Mouse (Mus musculus) heart, embryonic 14.5 days (tissue): ENCODE measurements at regions not wholly inside any gene's neighbourhood (a gene's known extent, or its start where the extent isn't known, plus 50 kb on each side); places are given as distances from the start of the nearest gene placed in this dataset.

Source experiments
- ATAC-seq: fragments of 200-750 bp; cut with Nextera tagmentation; 2 replicates; pipeline ENCODE4 v1.8.0; 2017; ENCODE audit warnings: low read depth, moderate TSS enrichment; ENCODE audit not compliant: insufficient number of reproducible peaks, insufficient read depth, low FRiP score
- H3K27ac ChIP-seq, 2 experiments: fragments of 200-500 bp in 1 of 2; fragments of 300-500 bp in 1 of 2; sonication (generic) in 1 of 2; replicated peaks in 1 of 2; 2 replicates each; pipeline ENCODE4 v1.5.1; 2012 to 2014; ENCODE audit warnings: low read depth in 2 of 2, low read length in 2 of 2, control low read depth in 1 of 2, mild to moderate bottlenecking in 1 of 2, mixed read lengths in 1 of 2; ENCODE audit not compliant: control insufficient read depth in 1 of 2, insufficient read depth in 1 of 2
- H3K27me3 ChIP-seq: fragments of 300-500 bp; sonication (generic); 2 replicates; pipeline ENCODE4 v1.6.1; 2014; ENCODE audit warnings: mild to moderate bottlenecking, low read length, control low read depth; ENCODE audit not compliant: control insufficient read depth, insufficient read depth
- H3K36me3 ChIP-seq: fragments of 300-500 bp; sonication (generic); 2 replicates; pipeline ENCODE4 v1.6.1; 2014; ENCODE audit warnings: mild to moderate bottlenecking, control low read depth, low read length, mixed read lengths; ENCODE audit not compliant: control insufficient read depth, insufficient read depth
- H3K4me1 ChIP-seq, 2 experiments: fragments of 200-500 bp in 1 of 2; fragments of 300-500 bp in 1 of 2; sonication (generic) in 1 of 2; 2 replicates each; pipeline ENCODE4 v1.6.1; 2012 to 2014; ENCODE audit warnings: low read length in 2 of 2, control low read depth in 1 of 2, mixed read lengths in 1 of 2; ENCODE audit not compliant: control insufficient read depth in 2 of 2, insufficient read depth in 2 of 2
- H3K4me2 ChIP-seq: fragments of 300-500 bp; sonication (generic); 2 replicates; pipeline ENCODE4 v1.6.1; 2014; ENCODE audit warnings: mild to moderate bottlenecking, low read length
- H3K4me3 ChIP-seq, 2 experiments: fragments of 200-500 bp in 1 of 2; fragments of 300-500 bp in 1 of 2; sonication (generic) in 1 of 2; 2 replicates each; pipeline ENCODE4 v1.5.1; 2012 to 2014; ENCODE audit warnings: low read length in 2 of 2, mild to moderate bottlenecking in 2 of 2, control low read depth in 1 of 2, low read depth in 1 of 2, moderate library complexity in 1 of 2; ENCODE audit not compliant: control insufficient read depth in 1 of 2, insufficient read depth in 1 of 2
- H3K9ac ChIP-seq: fragments of 300-500 bp; sonication (generic); 2 replicates; pipeline ENCODE4 v1.6.1; 2014; ENCODE audit warnings: mild to moderate bottlenecking, low read length
- H3K9me3 ChIP-seq: fragments of 300-500 bp; sonication (generic); 2 replicates; pipeline ENCODE4 v1.6.1; 2016; ENCODE audit warnings: low read length, control low read depth; ENCODE audit not compliant: control insufficient read depth
- WGBS: fragments of 180-500 bp; shearing (Covaris S2); extraction: QIAGEN DNeasy Blood & Tissue Kit; methylation state at CpG from one replicate; pipeline ENCODE4 v1.1.7; 2014; 5-methylcytosine and 5-hydroxymethylcytosine counted together

- Histone ChIP-seq H3K4me2 (no peak overlapping the region), H3K27me3 (no peaks in the 10 kb centered on the region), H3K9ac (no peak overlapping the region), H3K9me3 (no peaks in the 10 kb centered on the region), H3K27ac (no peak overlapping the region), H3K4me1 (no peaks in the 10 kb centered on the region), H3K36me3 (no peaks in the 10 kb centered on the region), H3K4me3 (no peak overlapping the region)
- no peak for ATAC-seq
- 50% methylated on average over 4 of the region's 4 CpGs for WGBS
Measured at GRCm38 (mm10) chr13:25362627-25362967, 92.3 kb upstream of the Nrsn1 start.

- ATAC-seq = no peak
- H3K9me3 ChIP-seq = no peaks in the 10 kb centered on the region
- H3K27me3 ChIP-seq = no peaks in the 10 kb centered on the region
- no peak overlapping the region for H3K9ac ChIP-seq
- no peak overlapping the region for H3K27ac ChIP-seq
- no peak overlapping the region for H3K4me2 ChIP-seq
- no peaks in the 10 kb centered on the region for H3K4me1 ChIP-seq
- H3K36me3 ChIP-seq = no peaks in the 10 kb centered on the region
- no peak overlapping the region for H3K4me3 ChIP-seq
- 72% methylated on average over 7 of the region's 7 CpGs for WGBS
Measured at GRCm38 (mm10) chr13:25361850-25362626, 91.7 kb upstream of the Nrsn1 start.

- Histone ChIP-seq H3K4me1 (no peaks in the 10 kb centered on the region), H3K36me3 (no peaks in the 10 kb centered on the region), H3K4me3 (no peak overlapping the region), H3K9ac (no peak overlapping the region), H3K27me3 (no peaks in the 10 kb centered on the region), H3K4me2 (no peak overlapping the region), H3K27ac (no peak overlapping the region), H3K9me3 (no peaks in the 10 kb centered on the region)
- WGBS = 35% methylated on average over 5 of the region's 5 CpGs
- no peak for ATAC-seq
Measured at GRCm38 (mm10) chr13:25347558-25347957, 77.3 kb upstream of the Nrsn1 start.

GRCm38 (mm10) chr13:25343309-25343708, 73.0 kb upstream of the Nrsn1 start:
- H3K9ac ChIP-seq = no peak overlapping the region
- H3K4me2 ChIP-seq = no peak overlapping the region
- H3K4me3 ChIP-seq = no peak overlapping the region
- no peaks in the 10 kb centered on the region for H3K27me3 ChIP-seq
- no peak overlapping the region for H3K27ac ChIP-seq
- no peaks in the 10 kb centered on the region for H3K9me3 ChIP-seq
- no peak for ATAC-seq
- H3K36me3 ChIP-seq = no peaks in the 10 kb centered on the region
- WGBS = 84% methylated on average over 6 of the region's 6 CpGs
- H3K4me1 ChIP-seq = no peaks in the 10 kb centered on the region

GRCm38 (mm10) chr13:25341826-25342225, 71.5 kb upstream of the Nrsn1 start:
- no peak overlapping the region for H3K4me3 ChIP-seq
- 72% methylated on average over 1 of the region's 1 CpGs for WGBS
- H3K27ac ChIP-seq = no peak overlapping the region
- H3K27me3 ChIP-seq = no peaks in the 10 kb centered on the region
- no peak for ATAC-seq
- no peaks in the 10 kb centered on the region for H3K9me3 ChIP-seq
- H3K9ac ChIP-seq = no peak overlapping the region
- H3K36me3 ChIP-seq = no peaks in the 10 kb centered on the region
- H3K4me2 ChIP-seq = no peak overlapping the region
- H3K4me1 ChIP-seq = no peaks in the 10 kb centered on the region

- no peak overlapping the region for H3K9ac ChIP-seq
- H3K27me3 ChIP-seq = no peaks in the 10 kb centered on the region
- 81% methylated on average over 1 of the region's 1 CpGs for WGBS
- no peaks in the 10 kb centered on the region for H3K36me3 ChIP-seq
- no peak overlapping the region for H3K4me2 ChIP-seq
- H3K27ac ChIP-seq = no peak overlapping the region
- no peaks in the 10 kb centered on the region for H3K4me1 ChIP-seq
- no peaks in the 10 kb centered on the region for H3K9me3 ChIP-seq
- H3K4me3 ChIP-seq = no peak overlapping the region
- ATAC-seq = no peak
Measured at GRCm38 (mm10) chr13:25333803-25334202, 63.5 kb upstream of the Nrsn1 start.
